Mouse (Mus musculus) spleen, postnatal 14 days (tissue): ENCODE data around the gene Cacna2d3.

Experiments used
- DNase-seq, 2 experiments: peaks; one replicate each; pipeline ENCODE4 v3.0.0; 2021 to 2022; ENCODE audit warnings: low spot score in 2 of 2

The Cacna2d3 gene

DNA sequence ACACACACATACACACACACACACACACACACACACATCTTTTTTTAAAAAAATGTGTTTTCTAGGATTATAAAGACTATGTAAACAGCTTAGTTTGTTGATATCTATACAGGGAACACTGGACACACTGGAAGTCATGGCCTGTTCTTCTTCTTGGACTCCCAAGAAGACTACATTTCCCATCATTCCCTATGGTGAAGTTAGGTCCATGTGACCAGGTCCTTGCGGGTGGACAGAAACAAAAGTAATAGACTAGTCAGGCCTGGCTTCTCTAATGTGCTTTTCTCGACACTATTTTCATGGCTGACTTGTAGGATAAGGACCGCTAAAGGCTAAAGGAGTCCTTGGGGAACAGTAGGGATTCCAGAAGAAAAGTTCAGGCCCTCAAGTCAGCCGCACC lies 78.4 kb downstream of the Cacna2d3 start:
- no peak for DNase-seq

DNA sequence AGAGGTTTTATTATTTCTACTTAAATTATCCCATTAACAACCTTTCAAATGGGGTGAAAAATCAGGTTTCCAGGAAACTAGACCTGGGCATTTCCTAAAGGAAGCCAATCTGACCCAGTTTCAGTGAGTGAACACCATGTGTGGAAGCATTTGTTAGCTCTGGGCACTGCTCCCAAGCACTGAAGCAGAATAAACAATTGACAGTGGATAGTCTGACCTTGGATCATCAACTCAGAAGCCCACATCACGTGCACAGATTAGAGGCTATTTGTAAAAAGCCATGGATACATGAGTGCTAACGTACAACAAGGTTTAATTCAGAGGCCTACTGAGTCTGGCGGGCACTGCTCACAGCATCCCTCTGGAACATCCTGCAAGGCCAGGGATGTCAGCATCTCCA lies 82.4 kb downstream of the Cacna2d3 start:
- DNase-seq, result no peak

DNA sequence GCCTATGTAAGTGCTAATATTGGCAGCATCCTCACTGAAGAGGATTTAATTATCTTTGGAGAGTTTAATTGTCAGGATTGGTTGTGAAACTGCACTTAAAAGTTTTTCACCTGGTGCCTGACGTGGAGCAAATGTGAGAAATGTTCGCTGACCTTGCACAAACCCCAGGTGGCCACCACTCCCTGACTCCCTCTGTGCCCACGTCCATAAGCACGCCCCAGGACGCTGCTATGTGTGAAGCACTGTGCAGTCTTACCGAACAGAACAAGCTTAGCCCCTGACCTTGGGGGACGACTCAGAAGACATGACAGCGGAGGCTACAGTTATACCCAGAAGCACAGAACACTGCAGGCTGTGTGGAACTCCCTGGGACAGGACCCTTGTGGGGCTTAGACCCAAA lies 93.5 kb downstream of the Cacna2d3 start:
- no peak for DNase-seq

DNA sequence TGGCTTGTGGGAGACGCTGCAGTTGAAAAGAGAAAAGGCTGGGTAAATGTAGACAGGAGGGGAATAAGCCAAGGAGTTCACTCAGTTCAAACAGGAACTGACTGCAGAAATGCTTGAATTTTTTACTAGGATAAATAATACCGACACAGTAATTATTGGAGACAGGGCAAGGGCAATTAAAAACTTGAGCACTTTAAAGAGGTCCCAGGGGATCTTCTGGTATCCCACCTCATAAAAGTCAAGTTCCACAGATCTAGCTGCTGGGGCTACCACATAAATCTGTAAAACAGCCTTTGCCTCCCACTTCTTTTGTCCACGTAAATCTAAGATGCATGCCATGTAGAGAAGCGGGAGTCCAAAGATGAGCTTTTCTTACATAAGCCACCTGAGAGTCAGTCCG lies 109.2 kb downstream of the Cacna2d3 start:
- no peak for DNase-seq

DNA sequence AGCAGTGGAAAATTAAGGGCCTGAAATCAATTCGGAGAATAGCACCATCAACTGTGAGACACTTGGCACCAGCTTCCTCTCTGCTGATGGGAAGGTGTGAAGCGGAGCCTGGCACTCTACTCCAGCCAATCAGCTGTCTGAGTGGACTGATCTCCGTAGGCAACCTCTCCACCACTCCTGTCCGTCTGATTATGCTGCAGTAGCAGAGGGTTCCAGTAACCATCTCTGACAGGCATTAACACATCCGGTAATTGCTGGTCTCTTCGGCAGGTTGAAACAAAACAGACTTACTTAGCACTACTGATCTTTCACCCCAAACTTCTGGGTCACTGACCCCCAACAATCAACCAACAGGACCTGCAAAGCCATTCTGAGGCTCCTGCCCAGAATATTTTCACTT lies 112.9 kb downstream of the Cacna2d3 start:
- DNase-seq, result no peak

DNA sequence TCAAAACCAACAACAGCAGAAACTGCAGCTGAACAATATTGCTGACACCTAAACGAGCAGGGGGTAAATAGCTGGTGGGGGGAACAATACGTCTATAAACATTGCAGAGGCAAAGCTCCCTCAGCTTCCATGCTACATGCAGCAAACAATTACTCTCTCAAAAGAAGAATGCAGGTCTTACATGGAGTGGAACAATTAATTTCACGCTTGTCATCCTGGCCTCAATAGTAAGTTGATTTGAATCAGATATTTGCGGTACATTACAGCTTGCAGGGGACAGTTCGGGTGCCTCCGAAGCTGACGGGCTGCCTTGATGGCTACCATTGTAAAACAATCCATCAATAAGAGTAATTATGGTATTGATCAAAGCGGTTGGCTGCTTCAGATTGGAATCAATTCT lies 122.2 kb downstream of the Cacna2d3 start:
- DNase-seq, result no peak

DNA sequence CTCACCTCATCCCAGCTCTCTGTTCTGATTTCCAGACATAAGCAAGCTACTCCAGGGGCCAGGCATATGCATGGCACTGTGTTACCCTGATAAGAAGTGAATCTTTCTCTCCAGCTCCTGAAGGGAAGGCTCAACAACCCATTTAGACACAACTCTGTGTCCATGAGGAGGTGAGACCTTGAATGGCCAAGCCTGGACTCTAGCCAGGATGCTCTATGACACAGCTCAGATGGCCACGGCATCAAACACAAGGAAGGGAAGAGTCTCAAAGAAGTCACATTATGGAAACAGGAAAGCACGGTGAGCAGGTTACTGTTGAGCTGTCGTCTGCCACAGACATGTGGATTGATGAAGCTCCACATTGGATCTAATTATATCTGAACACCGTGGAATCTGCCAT lies 128.8 kb downstream of the Cacna2d3 start:
- DNase-seq, result no peak

DNA sequence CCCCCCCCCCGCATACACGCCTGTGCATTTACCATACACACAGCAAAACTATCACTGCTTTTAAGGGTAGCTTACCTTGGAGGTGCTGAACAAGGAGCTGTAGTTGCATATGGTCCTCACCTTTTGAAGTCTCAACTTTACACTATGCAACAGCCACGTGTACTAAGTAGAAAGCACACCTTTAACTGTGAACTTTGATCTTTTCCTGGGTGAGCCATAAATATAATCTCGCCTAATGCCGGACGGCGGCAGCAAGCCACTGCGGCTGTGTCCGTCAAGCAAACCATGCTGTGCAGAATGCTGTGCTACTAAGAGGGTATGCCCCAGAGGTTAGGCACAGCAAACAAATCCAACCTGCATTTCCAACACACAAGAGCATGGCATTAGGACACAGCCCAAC lies 132.0 kb downstream of the Cacna2d3 start:
- DNase-seq, result no peak

DNA sequence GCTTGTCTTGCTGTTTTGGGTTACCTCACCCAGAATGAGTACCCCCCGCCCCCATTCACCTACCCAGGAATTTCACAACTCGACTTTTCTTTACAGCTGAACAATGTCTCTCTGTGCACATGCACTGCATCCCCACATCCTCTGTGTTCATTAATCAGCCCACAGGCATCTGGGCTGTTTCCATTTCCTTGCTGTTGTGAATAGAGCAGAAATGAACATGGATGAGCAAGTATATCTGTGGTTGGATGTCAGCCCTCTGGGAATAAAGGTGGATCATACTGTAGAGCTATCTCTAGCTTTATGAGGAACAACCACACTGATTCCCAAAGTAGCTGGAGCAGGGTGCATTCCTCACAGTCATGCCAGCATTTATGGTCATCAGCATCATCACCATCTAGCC lies 139.7 kb downstream of the Cacna2d3 start:
- no peak for DNase-seq

DNA sequence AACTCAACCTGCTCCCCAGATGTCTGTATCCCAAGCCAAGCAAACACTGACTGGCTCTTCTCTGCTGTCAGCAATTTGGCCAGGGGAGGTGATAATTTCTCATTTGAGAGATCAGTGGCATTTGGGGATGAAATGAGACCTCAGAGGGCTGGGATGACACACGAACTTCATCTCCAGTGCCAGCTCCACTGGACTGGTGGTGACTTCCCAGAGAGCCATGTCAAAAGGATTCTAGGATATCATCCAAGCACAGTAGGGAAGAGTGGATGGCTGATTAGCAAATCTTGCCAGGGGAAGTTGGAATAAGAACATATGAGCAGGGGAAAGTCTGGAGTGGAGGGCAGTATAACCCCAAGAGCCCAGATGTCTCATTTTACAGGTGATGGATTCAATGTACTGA lies 143.9 kb downstream of the Cacna2d3 start:
- no peak for DNase-seq

DNA sequence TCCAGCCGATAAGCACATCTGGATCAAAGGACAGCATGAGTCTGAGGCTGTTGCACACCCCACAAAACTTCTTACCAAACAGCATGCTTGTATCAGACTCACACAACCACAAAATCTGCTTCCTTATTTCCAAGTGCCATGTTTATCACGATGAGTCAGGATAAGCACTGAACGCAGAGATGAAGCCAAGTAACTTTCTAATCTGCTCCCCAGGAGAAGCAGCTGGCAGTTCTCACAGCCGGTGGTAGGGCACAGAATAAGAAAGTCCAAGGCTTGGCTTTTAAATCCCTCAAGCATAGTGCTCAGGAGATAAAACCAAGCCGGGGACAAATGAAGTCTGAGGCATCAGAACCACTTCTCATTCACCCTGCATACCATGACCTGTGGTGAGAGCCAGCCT lies 146.1 kb downstream of the Cacna2d3 start:
- DNase-seq, result no peak

DNA sequence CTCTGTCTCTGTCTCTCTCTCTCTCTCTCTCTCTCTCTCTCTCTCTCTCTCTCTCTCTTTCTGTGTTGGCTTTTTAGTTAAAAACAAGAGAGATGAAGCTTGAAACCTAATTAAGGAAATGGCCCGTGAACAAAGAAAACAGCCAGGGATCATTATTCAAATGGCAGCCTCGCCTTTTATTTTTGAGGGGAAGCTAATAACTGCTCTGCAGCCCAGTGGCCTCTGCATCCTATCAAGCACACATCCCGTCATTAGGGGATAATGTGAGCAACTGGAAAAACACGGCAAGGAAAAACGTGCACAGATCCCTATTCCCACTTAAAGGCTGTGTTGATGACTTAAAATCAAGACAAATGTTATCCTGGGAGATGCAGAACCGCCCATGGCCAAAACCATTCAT lies 159.0 kb downstream of the Cacna2d3 start:
- no peak for DNase-seq

DNA sequence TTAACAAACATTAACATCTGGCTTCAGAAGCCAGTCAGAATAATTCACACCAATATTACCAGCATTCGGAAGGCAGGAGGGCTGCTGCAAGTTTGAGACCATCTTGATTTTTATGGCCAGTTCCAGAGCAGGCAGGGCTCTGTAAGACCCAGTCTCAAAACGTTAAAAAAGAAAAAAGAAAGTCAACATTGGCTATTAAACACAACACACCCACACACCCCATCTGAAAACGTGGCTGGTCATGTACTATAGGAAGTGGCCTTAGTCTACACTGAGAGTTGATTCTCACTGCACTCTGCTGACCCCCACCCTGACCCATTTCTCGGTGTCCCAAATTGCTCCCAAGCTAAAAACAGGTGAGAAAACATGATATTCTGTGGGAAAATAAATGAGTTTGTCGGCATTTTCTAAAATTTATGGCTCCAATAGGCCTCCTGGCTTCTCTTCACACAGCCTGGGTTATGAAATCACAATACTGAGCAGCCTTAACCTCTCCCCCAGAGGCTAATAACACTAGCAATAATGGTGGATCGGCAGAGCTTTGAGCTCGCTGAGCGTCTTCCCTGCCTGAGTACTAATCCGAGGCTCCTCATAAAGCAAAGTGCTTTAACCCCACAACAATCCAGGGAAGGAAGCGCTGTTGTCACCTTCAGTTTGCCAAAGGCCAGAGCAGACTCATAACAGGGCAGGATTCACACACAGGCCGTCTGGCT lies 160.4 kb downstream of the Cacna2d3 start:
- DNase-seq, result no peak

DNA sequence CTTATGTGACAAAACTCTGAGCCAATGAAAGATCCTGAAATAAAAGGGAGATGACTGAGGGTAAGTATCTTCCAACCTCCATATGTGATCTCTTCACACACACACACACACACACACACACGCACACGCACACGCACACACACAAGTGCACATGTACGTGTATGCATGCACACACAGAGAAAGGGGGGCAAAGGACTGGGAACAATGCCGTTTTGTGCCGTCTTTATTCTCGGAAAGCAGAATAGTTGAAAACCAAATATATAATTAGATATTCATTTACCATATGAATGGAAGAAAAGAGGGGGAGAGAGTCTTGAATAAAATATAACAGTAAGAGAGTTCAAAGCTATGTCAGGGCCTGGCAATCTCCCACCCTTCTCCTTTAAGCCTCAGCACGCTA lies 163.2 kb downstream of the Cacna2d3 start:
- DNase-seq, result no peak

DNA sequence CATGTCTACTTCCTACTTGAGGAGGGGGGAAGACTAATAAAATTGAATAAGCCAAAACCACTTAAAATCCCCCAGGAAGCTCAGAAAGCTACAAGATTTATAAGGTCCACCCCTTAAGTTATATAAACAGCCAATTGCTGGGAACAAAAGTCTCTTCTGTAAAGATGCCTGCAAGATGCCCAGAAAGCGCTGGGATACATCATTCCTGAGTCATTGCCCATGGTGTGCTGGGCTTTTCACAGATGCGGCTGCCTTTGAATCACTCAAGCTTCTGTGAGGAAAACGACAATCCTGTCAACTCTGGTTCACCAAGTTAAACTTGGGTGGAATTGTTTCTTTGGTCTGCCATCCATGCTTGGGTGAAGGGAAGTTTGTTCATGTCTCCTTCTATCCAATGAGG lies 165.5 kb downstream of the Cacna2d3 start:
- DNase-seq, result no peak

DNA sequence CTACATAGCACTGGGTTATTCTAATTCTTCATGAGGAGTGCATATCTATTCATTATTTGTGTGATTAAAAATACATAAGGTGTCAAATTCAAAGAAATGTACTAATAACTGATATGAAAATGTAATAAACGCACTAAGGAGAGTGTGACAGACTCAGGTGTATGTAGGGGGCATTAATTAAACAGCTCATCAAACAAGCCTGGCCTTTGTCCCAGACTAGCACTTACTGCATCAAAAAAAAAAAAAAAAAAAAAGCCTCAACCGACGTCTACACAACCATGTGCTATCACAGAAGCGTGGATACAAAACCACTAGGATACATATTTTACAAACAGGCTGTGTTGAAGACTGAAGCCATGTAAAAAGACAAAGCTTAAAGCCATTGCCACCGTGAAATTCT lies 169.2 kb downstream of the Cacna2d3 start:
- DNase-seq, result no peak

DNA sequence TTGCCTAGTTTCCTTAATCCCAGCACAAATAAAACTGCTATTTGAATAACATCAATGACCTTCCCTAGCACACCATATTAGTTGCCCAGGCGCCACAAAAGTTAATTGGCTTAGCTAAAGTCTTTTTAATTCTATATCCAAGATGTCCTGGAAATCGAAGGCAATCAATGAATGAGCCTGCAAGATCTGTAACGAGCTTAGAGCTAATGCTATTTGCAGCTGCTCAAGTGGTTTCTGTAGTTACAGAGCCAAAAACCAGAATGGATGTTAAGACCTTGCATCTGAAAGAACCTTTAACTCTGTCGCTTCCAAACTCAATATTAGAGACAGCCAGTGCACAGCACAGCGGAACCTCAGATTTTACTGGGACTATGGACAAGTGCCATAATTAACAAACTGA lies 173.0 kb downstream of the Cacna2d3 start:
- DNase-seq, result no peak

DNA sequence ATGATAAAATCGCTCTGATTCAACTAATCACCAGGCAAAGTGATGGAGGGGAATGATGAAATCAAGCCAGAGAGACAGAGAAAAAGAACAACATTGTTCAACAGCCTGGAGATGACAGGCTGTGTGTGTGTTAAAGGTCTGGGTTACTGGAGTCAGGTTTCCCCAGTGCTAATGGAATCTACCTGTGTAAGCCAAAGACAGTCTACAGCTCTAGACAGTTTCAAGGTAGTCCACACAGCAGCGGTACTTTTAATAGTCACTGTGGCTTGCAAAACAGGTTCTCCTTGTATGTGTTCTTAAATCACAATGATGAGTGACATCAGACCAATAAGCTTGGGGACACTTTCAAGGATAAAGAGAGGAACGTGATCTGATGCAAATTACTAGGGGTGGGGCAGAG lies 191.1 kb downstream of the Cacna2d3 start:
- no peak for DNase-seq

DNA sequence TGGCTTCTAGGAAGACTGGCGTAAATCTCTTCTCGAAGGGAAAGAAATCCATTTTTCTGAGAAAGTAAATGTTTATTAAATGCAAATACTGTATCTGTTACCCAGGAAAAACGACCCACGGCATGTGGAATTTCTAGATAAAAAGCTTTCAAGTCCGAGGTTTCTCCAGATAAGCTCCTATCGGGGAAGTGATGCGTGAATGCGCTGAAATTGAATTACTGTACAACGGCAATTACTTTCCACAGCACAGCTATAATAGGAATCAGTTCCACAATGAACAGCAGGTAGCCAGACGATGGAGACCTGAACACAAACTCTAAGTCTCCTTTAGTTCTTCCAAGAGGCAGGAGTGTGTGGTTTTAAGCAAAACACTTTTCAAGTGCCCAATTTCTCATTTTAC lies 193.0 kb downstream of the Cacna2d3 start:
- DNase-seq, result no peak

DNA sequence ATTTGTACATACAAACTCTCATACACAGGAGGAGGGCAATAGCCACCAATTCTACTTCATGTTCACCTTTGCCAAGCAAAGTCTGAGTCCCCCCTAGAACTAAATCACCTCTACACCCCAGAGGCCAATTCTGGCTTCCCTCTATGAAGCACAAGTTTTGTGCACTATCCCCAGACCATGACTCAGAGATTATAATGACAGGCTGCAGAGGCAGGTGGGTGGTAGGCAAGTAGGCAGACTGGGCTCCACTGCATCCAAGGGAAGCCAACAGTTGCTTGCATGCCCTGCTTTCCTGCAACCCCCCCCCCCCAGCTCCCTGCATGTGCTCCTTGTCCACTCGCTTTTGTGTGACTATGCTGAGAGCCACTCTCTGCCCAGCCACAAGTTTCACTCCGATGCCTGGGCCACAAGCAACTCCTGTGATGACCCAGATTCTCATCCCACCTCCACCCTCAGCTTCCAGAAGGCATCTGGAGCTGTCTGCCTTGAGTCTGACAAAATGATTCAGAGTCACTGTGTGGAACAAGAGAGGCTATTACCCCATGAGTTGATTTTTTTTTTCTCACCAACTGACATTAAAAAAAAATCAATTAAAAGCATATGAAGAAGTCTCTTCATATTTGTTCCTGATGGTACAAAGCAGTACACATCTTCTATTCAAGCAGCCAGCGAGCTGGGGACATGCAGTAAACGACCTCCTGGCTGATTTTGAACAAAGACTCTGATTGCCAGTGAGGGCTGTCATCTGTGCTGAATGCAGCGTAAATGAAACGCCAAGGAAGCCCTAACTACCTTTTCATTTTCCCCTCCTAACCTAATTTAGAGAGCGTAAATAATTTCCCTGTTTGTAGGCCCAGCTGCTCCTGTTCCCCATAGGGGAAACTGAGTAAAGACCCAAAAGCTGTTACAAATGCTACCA lies 201.7 kb downstream of the Cacna2d3 start:
- DNase-seq, result no peak

DNA sequence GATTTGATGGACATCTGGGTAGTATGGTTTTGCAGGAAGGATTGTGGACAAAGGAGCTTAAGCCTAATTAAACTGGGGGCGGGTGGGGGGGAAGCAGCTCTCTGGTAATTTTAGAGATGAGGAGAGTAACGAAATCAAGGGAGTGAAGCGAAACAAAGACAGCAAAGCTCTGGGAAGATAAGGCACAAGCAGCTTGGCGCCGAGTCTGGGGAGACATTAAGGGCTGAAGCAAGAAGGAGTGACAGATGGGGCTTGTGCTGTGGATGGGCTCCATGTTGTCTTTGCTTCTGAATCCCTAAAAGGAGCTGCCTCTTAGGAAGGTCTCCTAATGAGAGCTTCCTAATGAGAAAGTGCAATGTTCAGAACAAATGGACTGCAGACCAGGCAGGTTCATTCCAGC lies 219.0 kb downstream of the Cacna2d3 start:
- no peak for DNase-seq

DNA sequence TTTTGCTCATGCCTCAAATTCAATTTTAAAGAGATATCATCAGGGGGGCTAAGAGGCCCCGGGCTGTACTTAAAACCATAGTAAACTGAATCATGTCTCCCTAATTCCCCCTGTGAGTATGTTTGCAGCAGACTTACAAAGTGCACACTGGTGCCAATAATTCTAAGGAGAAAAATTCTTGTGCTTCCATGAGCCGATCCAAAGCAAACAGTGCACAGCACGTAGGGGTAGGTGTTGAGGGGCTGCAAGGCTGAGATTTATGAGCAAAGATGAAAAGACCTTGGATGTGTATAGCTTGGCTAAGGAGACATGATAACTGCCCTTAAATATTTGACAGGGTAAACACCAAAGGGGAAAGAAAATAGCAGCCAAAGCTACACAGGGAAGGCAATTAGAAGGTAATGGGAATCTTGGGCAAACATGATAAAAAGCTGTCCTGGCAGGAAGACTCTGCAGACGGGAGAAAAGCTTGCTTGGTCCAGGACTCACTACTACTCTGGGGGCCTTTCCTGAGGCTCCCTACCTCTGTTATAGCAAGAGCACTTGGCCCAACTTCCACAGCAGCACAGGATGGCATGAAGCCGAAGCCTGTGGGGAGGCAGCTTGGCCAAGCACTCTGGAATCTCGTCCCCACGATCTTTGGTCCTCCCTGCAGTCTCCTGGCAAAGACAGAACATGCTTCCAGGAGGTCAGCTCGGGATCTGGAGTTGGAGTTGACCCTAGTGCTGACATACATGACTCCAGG lies 222.9 kb downstream of the Cacna2d3 start:
- DNase-seq, result no peak

DNA sequence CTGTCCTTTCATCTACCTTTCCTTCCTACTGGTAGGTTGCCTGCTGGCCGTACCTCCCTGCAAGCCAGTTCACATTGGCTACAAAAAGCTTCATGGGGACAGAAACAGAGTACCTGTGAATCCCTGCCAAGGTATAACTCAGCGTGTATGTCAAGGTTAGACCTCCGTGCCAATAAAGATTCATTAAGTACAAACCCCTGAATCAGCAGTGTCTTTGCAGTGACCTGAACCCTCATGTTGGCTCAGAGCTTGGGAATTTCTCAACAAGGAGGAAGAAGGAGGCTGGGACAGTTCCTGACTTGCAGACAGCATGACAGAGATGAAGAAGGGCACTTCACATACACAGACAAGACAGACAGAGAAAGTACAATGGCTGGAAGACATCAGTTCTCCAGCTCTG lies 225.1 kb downstream of the Cacna2d3 start:
- DNase-seq, result no peak
